Mouse (Mus musculus) cerebellum, adult 2 months (tissue): ENCODE results near the gene Atp2b2. TPM values are rescaled to one million over a fixed set of nuclear protein-coding genes. Genes with fewer than 3 reads are reported as not detected.

ENCODE experiments used
- DNase-seq, 2 experiments: peaks; one replicate each; pipeline ENCODE4 v3.0.0; 2021
- H3K27ac ChIP-seq: fragments of 200-500 bp; 2 replicates; pipeline ENCODE4 v1.5.1; 2012; ENCODE audit warnings: low read length, control low read depth, inconsistent platforms; ENCODE audit not compliant: insufficient read depth
- H3K27me3 ChIP-seq: fragments of 200-500 bp; 2 replicates; pipeline ENCODE4 v1.6.1; 2012; ENCODE audit warnings: inconsistent platforms, mild to moderate bottlenecking, low read length, moderate library complexity; ENCODE audit not compliant: control insufficient read depth, insufficient read depth
- H3K4me1 ChIP-seq: fragments of 200-500 bp; 2 replicates; pipeline ENCODE4 v1.6.1; 2011; ENCODE audit warnings: low read length; ENCODE audit not compliant: control insufficient read depth, insufficient read depth
- H3K4me3 ChIP-seq: fragments of 200-500 bp; replicated peaks from 2 replicates; pipeline ENCODE3; 2011; ENCODE audit warnings: mild to moderate bottlenecking, low read depth, low read length, control low read depth; ENCODE audit not compliant: insufficient read depth
- CTCF ChIP-seq: fragments of 200-500 bp; IDR thresholded peaks from 2 replicates; pipeline ENCODE4 v1.5.1; 2011; ENCODE audit warnings: low read depth, mild to moderate bottlenecking, control low read depth, low read length, moderate library complexity, borderline replicate concordance; ENCODE audit not compliant: insufficient read depth
- POLR2A ChIP-seq: fragments of 200-500 bp; IDR thresholded peaks from 2 replicates; pipeline ENCODE4 v1.6.1; 2011; ENCODE audit warnings: low read length, control low read depth, borderline replicate concordance; ENCODE audit not compliant: insufficient read depth
- WGBS: fragments of 180-500 bp; shearing (Covaris S2); methylation state at CpG from one replicate; pipeline ENCODE4 v1.1.7; 2018; 5-methylcytosine and 5-hydroxymethylcytosine counted together
- polyA plus RNA-seq: library from polyadenylated mRNA; depleted of rRNA; stranded (reverse); fragments of >200 nt; gene quantifications from 2 replicates; pipeline ENCODE4 v1.2.3, GENCODE M21; 2012; rRNA removed

Gene Atp2b2
- 217 and 230 TPM in 2 replicates for polyA plus RNA-seq

- H3K4me3 ChIP-seq, result peak within 1 kb of the TSS; percentile 86
- peak; percentile 58 to 65 for DNase-seq
- peak within 1 kb of the TSS; percentile 96 for H3K27ac ChIP-seq
- no peaks in the 10 kb centered on the region for H3K27me3 ChIP-seq
- TF ChIP-seq CTCF (no peak), POLR2A (no peak)
- 40% methylated on average over 12 of the region's 12 CpGs for WGBS
- peaks cover 25% of the 10 kb centered on the region for H3K4me1 ChIP-seq
These were observed at the start of gene Atp2b2 for GRCm38 (mm10) chr6:114042332-114042731. Atp2b2 (minus strand) TSS chr6:114042613.

GRCm38 (mm10) chr6:114089626-114090025, 47.2 kb upstream of the Atp2b2 start:
- Histone ChIP-seq H3K4me3 (no peak overlapping the region), H3K27ac (no peak overlapping the region), H3K27me3 (no peaks in the 10 kb centered on the region), H3K4me1 (peaks cover 4% of the 10 kb centered on the region; the same call in 1 of the 2 replicates)
- TF ChIP-seq CTCF (peak; percentile 88), POLR2A (no peak)
- peak; percentile 49 to 71 for DNase-seq
- WGBS, result 9% methylated on average over 5 of the region's 5 CpGs

GRCm38 (mm10) chr6:114087106-114087505, 44.7 kb upstream of the Atp2b2 start:
- H3K27ac ChIP-seq, result no peak overlapping the region
- 27% methylated on average over 7 of the region's 7 CpGs for WGBS
- no peak for TF ChIP-seq CTCF
- TF ChIP-seq POLR2A, result no peak
- no peak overlapping the region for H3K4me3 ChIP-seq
- no peaks in the 10 kb centered on the region for H3K4me1 ChIP-seq
- no peak for DNase-seq
- H3K27me3 ChIP-seq, result no peaks in the 10 kb centered on the region

GRCm38 (mm10) chr6:114078556-114078955, 36.1 kb upstream of the Atp2b2 start:
- H3K4me3 ChIP-seq, result no peak overlapping the region
- DNase-seq, result peak; percentile 39 to 52
- TF ChIP-seq POLR2A, result no peak
- no peak for TF ChIP-seq CTCF
- no peaks in the 10 kb centered on the region for H3K27me3 ChIP-seq
- peaks cover 16% of the 10 kb centered on the region for H3K4me1 ChIP-seq
- no peak overlapping the region for H3K27ac ChIP-seq

- DNase-seq, result peak; percentile 79 to 80
- Histone ChIP-seq H3K27ac (no peak overlapping the region), H3K4me1 (peaks cover 16% of the 10 kb centered on the region), H3K27me3 (no peaks in the 10 kb centered on the region), H3K4me3 (no peak overlapping the region)
- WGBS, result 6% methylated on average over 3 of the region's 3 CpGs
- TF ChIP-seq POLR2A, result no peak
- TF ChIP-seq CTCF, result peak; percentile 97
These were observed 34.1 kb upstream of the Atp2b2 start for GRCm38 (mm10) chr6:114076560-114076959.

GRCm38 (mm10) chr6:114076061-114076460, 33.6 kb upstream of the Atp2b2 start:
- Histone ChIP-seq H3K27me3 (no peaks in the 10 kb centered on the region), H3K4me1 (peaks cover 16% of the 10 kb centered on the region), H3K27ac (no peak overlapping the region), H3K4me3 (no peak overlapping the region)
- DNase-seq, result no peak
- WGBS, result 61% methylated on average over 5 of the region's 5 CpGs
- TF ChIP-seq CTCF, result no peak
- TF ChIP-seq POLR2A, result no peak

GRCm38 (mm10) chr6:114074929-114075328, 32.5 kb upstream of the Atp2b2 start:
- TF ChIP-seq CTCF (no peak), POLR2A (no peak)
- no peak for DNase-seq
- no peak overlapping the region for H3K4me3 ChIP-seq
- no peaks in the 10 kb centered on the region for H3K27me3 ChIP-seq
- WGBS, result 62% methylated on average over 10 of the region's 10 CpGs
- no peak overlapping the region for H3K27ac ChIP-seq
- H3K4me1 ChIP-seq, result peaks cover 16% of the 10 kb centered on the region

GRCm38 (mm10) chr6:114074256-114074655, 31.8 kb upstream of the Atp2b2 start:
- TF ChIP-seq POLR2A (no peak), CTCF (no peak)
- DNase-seq, result no peak
- Histone ChIP-seq H3K4me3 (no peak overlapping the region), H3K4me1 (peaks cover 16% of the 10 kb centered on the region), H3K27ac (no peak overlapping the region), H3K27me3 (no peaks in the 10 kb centered on the region)
- 96% methylated on average over 1 of the region's 1 CpGs for WGBS
